Mouse (Mus musculus) cerebellum, postnatal 25 days (tissue): Measurements from ENCODE around the gene Tctex1d2.

ENCODE experiments used
- DNase-seq, 2 experiments: peaks; one replicate each; pipeline ENCODE4 v3.0.0; 2021; ENCODE audit warnings: mixed read lengths in 2 of 2

Gene Tctex1d2

GRCm38 (mm10) chr16:32472276-32473015, 52.9 kb downstream of the Tctex1d2 start:
- no peak for DNase-seq

GRCm38 (mm10) chr16:32477315-32477714, 57.8 kb downstream of the Tctex1d2 start:
- no peak for DNase-seq
